Mouse (Mus musculus) adrenal gland, adult 2 months (tissue): ENCODE measurements around the gene Ldah. TPM values are rescaled to one million over a fixed set of nuclear protein-coding genes. Genes with fewer than 3 reads are reported as not detected.
A peak's percentile ranks its signal among the peaks of the same experiment; 100 is the strongest.

Experiments
- DNase-seq: peaks from one replicate; pipeline ENCODE4 v3.0.0; 2021
- polyA plus RNA-seq: library from polyadenylated mRNA; depleted of rRNA; stranded (reverse); fragments of >200 nt; gene quantifications from 2 replicates; pipeline ENCODE4 v1.2.3, GENCODE M21; 2012; rRNA removed
- total RNA-seq, 2 experiments: library from RNA; stranded (reverse); gene quantifications; 2 replicates each; pipeline ENCODE4 v1.2.3; 2021

Ldah gene
- total and polyA plus RNA-seq, 3 experiments, result 19.3 to 71.8 (median 53.0) TPM

DNA sequence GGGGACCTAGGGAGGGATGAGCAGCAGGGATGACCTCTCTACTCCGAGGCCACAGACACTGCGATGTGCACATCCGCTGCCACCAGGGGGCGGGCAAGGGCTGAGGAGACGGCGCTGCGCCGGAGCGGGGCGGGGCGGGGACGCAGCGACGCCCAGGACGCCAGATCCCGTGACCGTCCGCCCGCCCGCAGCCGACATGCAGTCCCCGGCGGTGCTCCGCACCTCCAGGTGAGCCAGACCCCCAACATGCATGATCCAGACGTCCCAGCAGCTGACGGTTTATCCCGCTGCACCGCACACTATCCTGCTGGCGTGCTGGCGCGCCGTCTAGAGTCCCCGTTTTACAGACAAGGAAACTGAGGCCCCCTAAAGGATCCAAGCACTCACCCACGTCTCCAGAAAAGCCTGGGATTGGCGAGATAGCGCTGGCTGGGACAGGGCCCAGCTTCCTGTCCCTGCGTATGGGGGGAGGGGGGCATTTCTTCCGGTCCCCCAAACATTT, 105.4 kb downstream of the Ldah start, which contains the start of gene Hs1bp3:
Hs1bp3 (plus strand) TSS at position 163 of the 502 bp plus-strand sequence.
- DNase-seq, result peak; percentile 89

DNA sequence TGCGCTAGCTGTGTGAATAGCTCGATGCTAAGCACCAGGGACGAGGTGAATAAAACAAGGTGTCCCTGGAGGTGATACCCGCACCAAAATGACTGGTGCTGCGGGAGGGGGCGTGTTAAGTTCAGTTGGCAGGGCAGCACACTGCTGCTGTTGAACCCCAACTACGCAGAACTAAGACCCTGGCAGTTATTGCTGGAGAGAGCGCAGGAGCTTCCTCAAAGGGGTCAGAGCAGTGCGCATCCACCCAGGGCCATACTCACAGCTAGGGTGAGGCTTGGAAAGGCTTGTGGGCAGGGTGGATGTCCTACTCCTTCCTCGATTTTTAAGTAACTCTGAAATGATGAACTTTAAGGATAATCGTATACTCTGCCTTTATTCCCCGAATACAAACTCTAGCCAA, 105.9 kb downstream of the Ldah start:
- no peak for DNase-seq

DNA sequence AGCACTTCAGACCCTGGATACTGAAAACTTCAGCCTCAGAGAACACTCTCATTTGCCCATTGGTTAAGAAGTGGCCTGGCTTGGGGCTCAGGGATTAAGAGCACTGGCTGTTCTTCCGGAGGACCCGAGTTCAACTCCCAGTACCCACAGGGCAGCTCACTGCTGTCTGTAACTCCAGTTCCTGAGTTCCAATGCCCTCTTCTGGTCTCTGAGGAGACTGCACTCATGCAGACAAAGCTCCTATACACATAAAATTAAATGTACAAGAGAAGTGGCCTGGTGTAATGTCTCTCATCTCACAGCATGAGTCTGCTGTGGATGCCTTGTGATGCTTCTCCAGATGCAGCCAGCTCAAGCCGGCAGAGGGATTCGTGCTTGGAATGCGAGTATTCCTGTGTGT, 108.6 kb downstream of the Ldah start:
- DNase-seq, result no peak

DNA sequence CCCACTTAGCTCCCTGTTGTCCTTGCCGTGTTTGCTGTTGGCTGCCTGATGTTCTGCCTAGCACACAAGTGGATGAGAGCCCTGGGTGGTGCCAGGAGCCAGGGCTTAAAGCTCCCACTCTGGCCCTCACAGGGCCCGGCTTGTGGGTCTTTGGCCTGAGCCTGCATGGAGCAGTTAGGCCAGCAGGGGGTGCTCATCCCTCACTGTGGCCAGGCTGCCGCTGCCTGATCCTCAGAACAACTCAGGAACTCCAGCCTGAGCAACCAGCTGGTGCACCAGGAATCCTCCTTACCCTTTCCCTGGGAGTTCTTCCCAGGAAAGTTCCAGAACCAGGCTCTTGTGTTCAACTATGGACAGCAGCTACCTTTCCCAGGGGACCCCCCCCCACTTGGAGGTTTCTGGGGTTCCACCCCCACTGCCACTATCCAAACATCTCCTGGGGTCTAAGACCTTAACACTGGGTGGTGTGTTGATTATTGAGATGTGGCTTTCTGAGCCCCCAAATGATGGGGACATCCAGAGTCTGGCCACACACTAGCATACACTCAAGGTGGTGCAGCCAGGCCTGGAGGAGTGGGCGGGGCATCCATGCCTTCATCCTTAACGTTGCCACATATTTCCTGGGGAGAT, 112.3 kb downstream of the Ldah start:
- DNase-seq, result peak; percentile 85

DNA sequence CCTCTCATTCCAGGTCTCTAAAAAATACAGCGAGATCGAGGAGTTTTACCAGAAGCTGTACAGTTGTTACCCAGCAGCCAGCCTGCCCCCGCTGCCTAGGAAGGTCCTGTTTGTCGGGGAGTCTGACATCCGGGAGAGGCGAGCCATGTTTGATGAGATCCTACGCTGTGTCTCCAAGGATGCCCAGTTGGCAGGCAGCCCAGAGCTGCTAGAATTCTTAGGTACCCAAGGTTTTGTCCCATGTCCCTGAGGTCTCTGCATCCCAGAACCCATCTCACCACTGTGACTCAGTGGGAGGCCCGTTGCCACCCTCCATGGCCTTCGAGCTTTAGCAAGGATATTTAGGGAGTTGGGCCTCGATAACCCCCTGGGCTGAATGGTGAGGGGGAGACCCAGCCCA, 113.6 kb downstream of the Ldah start:
- DNase-seq, result peak; percentile 79

DNA sequence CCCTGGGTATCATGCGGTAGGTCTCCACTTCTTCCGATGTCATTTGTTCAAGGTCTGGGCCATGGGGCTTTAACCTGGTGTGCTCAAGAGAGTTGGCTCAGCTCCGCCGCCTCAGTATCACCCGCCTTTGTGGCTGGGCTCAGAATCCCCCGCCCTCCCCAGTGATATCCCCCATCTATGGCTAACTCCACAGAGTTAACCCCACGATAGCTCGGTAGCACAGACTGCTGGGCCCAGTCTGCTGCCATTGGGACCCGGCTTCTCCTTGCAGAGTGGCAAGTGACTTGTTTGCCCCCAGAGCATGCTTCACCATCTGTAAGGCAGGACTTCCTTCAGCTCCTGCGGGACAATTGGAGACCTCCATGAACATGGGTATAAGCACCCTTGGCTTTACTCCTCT, 116.2 kb downstream of the Ldah start:
- no peak for DNase-seq

DNA sequence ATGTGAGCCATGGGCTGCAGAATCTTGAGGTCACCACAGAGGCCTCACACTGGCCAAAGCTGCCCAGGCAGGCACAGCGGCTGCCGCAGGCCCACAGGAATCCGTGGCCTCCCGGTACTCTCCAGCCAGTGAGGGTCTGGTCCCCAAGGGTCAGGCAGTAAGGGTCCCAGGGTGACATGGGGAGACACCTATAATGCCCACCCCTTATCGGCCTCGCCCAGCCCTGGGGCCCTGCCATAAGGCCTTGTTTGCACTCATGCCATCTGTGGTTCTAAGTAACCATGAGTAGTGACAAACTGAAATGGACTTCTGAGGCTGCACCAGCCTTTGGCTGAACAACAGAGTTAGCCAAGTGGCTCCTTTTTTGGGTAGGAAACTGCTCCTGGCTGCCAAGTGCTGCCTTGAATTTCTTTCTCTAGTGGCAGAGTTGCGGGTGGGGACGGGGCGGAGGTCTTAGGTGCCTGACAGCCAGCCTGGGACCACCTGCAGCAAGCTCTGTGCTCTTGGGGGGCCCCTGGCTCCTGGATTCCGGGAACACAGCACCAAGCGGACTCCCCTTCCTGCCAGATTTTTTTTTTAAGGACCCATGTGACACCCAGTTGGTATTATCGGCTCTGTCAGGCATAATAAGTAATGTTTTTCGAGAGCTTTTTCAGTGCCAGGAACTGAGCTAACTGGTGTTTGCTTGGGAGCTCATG, 117.5 kb downstream of the Ldah start:
- DNase-seq, result no peak

DNA sequence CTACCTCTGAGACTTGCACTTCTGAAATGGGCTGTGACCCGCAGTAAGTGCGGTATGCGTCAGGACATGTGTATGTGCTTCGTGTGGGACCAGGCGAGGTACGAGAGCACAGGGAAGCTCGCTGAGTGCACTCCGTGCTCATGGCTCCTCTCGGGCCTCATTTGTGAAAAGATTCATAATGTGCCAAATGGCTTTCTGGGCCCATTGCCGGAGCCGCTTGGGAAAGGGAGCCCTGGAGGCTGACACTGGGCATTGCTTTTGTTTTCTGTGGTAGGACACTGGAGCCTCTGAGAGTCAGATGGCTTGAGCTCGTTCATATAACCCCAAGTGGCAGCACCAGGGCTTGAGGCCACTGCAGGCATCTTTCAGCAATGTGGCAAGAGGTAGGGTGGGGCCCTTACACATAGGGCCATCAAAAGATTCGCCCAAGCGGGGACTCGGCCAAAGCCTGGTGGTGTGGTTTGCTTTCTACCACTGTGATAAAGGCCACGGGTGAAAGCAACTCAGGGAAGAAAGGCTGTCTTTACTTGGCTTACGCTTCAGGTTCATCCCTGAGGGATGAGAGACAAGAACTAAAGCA, 118.1 kb downstream of the Ldah start:
- peak; percentile 41 for DNase-seq

DNA sequence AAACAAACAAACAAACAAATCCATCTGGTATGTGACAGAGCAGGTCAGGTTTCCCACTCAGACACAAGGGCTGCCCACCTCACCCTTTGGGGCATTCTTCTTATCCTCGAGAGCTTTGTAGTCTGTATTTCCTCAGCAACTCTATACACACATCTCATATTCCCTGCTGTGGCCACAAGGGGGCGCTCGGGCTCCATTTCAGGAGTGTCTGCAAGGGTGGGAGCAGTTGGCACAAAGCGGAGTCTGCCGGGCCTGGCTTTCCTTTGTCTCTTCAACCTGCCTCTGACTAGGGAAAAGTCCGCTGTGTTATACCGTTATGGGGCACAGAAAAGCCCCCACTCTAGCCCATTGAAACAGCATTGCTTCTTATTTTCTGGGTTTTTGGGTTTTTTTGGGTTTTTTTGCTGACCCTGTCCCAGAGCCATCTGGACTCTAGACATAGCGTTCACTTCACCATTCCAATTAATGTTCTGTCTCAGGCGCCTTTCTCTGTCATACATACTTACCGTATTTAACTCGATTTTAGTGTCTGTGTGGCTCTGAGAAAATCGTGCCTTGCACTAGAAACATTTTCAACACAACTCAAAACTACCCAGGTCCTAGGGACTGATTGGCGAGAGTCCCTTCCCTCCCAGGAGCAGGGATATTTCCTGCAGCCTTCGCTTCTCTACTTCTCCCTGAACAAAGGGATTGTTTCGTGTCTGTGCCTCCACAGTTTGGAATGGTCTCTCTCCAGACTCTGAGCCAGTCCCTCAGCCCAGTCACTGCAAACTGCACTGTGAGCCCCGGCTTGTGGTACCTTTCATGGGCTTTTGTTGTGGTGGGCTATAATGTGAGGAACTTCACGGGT, 119.1 kb downstream of the Ldah start:
- peak; percentile 93 for DNase-seq

DNA sequence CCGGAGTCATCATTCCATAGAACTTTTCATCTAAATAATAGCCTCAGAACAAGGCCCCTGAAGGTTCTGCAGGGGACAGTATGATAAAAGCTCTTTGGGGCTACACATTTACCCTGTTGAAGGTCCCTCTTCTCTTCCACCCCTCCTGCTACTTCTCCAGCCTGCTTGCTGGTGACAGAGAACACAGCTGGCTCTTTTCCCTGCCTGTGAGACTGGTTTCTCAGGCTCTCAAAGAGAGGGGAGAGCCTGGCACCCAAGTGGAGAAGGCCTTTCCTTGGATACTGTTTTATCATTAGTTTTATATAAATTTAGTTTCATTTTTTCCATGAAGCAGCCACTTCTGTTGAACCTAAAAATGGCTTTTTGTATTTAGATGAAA, 119.8 kb downstream of the Ldah start:
- no peak for DNase-seq

DNA sequence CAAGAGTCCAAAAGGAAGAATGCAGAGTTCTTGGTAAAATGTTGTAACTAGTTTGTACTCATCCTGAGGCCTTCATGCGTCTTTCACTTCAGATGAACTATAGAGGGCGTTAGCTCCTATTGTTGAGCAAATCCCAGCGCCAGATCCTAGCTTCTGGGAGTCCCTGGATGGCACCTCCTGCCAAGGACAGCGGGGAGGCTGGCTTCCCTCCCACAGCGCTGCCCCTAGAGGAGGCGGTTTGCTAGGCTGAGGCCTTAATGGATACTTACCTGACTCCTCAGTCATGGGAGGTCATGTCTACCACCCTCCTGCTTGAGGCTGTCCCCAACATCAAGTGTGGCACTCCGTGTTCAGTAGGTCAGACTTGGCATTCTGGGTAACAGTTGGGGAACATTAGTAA, 121.3 kb downstream of the Ldah start:
- no peak for DNase-seq

DNA sequence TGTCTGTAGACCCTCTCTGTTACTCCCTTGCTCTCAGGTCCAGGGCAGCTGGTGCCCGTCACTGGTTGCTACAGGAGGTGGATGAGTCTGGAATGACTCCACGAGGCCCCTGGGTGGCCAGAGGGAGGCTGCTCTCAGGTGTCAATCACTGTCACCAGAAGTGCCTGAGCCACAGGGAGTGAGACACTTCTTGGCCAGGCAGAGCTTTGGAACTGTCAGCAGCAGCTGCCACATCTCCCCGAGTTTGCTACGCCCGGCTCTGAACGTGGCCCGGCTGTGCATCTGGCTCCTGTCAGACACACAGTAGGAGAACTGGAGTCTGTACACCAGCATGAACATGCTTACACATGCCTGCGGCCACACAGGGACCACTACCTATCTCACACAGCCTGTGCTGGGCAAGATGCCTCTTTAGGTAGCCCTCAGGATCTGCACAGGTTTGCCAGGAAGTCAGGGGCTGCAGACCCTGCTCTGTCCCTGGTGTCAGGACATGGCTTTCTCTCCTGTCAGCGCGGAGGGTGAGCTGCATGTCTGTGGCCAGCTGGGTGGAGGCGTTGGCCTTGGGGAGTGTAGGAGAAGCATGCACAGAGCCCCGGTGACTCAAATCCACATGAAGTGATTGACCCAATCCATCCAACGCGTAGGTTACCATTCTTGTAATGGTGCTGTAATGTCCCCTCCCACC, 123.7 kb downstream of the Ldah start:
- DNase-seq, result peak; percentile 81

DNA sequence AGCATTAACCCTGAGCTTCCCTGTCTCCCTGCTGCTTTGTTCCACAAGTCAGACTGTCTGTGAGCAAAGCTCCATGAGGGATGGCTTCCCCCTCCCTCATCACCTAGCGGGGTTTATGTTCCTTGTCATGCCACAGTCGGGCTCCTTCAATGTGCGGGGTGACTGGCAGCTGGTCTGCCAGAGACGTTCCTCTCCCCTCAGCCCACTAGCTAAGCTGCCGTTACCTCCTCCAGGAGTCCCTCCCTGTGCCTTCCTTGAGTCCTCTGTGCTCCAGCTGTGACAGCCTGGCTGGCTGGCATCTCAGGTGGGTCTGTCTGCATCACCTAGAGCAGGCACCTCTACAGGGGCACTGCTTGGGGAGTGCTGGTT, 124.3 kb downstream of the Ldah start:
- DNase-seq, result no peak

DNA sequence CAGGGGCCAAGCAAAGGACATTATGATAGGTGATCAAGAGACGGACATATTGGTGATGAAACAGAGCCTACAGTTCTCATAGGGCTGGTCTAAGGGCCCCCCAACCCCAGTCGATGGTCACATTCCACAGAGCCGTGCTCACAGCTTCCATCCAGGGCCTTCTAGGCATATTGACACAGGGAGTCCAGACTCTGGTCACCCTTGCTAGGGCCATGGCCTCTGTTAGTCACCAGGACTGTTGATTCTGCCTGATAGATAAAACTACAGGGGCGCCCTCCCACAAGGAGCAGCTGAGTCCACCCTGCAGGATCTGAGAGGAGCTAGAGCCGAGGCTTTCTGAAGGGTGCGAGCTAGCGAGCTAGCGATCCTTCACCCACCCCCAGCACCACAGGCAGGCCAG, 125.7 kb downstream of the Ldah start:
- DNase-seq, result peak; percentile 67

DNA sequence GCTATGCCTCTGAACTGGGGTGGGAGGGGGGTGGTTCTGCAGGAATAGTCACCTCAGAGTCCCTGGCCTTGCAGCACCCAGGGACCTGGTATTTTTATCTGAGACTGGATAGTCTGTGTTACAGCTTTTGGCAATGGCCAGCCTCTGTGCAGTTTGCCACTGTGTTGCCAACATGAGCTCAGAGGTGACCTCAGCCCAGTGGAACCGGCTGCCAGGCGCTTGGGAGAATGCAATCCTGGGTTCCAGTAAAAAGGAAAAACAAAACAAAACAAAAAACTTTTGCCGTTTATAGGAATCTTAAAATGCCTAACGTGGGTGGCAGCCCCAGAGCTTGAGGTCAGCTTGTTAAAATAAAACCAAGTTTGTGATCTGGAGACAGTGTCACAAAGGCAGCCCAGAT, 126.4 kb downstream of the Ldah start:
- DNase-seq, result peak; percentile 83

Other genes with a start within 250 kb of the Ldah start
- gene Apob, start 230.5 kb upstream of the Ldah start, total RNA-seq, result 10 to 100 TPM in 1 of 2 experiments, under 1 TPM in 1; 0.90 to 12.2 TPM
- 0.07 TPM in 1 of 2 replicates, not detected in the other for gene Apob, start 230.5 kb upstream of the Ldah start, polyA plus RNA-seq
- gene Gdf7, start 93.8 kb downstream of the Ldah start, total RNA-seq, result not detected
- 0.20 and 0.31 TPM in 2 replicates for gene Gdf7, start 93.8 kb downstream of the Ldah start, polyA plus RNA-seq
- gene Hs1bp3, start 105.3 kb downstream of the Ldah start, total RNA-seq, result 10 to 100 TPM; 13.8 to 22.0 TPM
- gene Hs1bp3, start 105.3 kb downstream of the Ldah start, polyA plus RNA-seq, result 20.6 and 22.7 TPM in 2 replicates